Mouse (Mus musculus) heart, adult 8-10 months (tissue): Measurements from ENCODE around the gene Vps51. TPM values are rescaled to one million over a fixed set of nuclear protein-coding genes. Genes with fewer than 3 reads are reported as not detected.

Experiments
- DNase-seq: peaks from one replicate; pipeline ENCODE4 v3.0.0; 2022; ENCODE audit warnings: low spot score
- total RNA-seq, 4 experiments: library from RNA; stranded (reverse); gene quantifications; 2 replicates each; pipeline ENCODE4 v1.2.4; 2022

Gene Vps51
- total RNA-seq, 4 experiments from 2014 or later, result 18.3 to 23.7 (median 21.1) TPM

DNA sequence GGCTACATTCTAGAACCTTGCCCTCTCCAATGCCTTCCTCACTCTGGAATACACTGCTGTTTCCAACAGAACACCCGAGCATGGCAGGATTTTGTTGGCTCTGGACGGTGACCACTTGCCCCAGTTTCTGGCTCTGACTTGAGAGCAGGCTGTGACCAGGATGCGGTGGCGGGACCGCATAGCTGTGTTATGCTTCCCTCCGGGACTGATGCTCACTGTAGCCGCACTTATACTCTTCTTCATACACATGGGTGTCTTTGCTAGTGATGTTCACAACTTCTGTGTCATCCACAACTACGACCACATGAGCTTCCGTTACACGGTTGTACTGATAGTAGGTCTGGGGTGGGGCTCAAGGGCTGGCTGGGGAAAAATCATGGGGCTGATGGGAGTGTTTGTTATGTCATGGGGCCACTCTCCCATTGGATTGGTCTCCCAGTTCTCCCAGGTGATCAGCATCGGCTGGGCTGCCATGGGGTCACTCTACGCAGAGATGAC lies 3.0 kb upstream of the Vps51 start, which contains the start of gene Tmem262:
Tmem262 (plus strand) TSS at position 51 of the 498 bp plus-strand sequence.
- DNase-seq, result no peak

DNA sequence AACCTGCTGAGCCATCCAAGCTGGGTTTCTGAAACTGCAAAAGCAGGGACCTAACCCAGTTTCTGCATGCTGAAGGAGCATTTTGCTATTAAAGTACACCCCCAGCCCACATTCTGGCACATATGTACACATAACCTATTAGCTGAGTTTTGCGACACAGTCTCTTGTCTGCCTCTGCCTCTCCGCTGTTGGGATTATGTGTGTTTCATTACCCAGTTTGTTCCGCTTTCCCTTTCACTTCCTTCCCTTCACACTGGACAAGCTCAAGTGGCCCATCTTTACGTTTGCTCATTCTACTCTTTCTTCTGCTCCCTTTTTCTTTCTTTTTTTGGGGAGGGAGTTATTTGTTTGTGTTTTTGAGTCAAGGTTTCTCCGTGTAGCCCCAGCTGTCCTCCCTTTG lies 3.1 kb downstream of the Vps51 start:
- no peak for DNase-seq

DNA sequence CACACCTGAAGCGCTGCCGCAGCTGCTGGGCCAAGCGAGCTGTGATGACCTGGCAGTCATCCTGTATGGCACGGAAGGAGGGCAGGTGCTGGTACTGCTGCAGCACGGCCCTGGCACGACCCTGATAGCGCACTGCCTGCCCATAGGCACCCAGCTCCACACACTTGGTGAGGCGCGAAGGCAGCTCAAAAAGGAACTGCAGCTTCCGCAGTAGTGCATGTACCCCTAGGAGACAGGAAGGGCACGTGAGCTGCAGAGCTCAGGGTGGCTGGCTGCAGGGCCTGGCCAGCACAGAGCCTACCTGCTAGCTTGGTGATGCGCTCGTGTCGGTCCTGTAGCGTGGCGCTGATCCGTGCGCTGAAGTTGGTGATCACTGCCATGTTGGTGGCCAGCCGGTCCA lies 5.8 kb downstream of the Vps51 start:
- DNase-seq, result no peak

DNA sequence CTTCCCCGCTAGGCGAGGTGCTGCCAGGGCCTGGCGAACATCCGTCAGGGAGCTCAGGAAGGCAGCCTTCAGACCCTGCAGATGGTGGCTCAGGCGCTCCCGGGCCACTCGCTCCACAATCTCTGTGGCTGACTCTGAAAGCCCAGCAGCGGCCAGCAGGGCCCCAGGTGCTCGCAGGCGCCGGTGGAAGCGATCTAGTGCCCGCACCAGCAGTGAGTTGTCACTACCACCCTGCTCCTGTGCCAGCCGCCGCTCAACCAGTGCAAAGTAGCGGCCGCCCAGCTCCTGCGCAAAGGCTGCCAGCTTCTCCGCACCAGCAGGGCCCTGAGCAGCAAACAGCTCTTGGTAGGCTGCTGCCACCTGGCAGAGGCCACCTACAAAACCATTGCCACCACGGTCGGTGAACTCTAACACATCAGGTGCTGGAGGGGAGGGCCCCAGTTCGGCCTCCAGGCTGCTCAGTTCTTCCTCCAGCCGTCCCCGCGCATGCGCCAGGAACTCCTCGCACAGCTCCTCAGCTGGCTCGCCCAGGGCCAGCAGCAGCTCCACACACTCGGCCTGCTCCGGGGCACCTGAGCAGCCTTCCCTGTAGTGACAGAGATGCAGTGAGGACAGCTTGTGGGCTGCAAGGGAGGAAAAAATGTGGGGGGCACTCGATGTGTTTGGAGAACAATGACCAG lies 6.3 kb downstream of the Vps51 start:
- no peak for DNase-seq

DNA sequence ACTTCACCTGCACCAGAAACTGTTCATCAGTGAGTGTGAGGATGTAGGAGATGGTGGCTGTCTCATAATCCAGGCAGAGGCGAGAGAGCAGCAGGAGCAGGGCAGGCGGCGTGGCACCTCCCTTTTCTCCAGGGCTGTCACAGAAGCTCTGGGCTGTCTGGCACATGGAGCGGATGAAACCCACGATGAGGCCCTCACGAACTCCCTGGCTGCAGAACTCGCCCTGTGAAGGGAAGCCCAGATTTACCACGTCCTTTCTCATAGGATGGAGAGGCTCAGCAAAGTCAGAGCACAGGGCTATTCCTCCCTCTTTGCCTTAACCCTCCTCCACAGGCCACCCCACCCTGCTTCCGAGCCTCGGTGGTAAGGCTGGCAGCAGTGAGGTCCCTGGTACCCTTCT lies 7.2 kb downstream of the Vps51 start:
- no peak for DNase-seq

- DNase-seq, result no peak
Observed at GRCm38 (mm10) chr19:6068951-6069350, 8.1 kb downstream of the Vps51 start.

DNA sequence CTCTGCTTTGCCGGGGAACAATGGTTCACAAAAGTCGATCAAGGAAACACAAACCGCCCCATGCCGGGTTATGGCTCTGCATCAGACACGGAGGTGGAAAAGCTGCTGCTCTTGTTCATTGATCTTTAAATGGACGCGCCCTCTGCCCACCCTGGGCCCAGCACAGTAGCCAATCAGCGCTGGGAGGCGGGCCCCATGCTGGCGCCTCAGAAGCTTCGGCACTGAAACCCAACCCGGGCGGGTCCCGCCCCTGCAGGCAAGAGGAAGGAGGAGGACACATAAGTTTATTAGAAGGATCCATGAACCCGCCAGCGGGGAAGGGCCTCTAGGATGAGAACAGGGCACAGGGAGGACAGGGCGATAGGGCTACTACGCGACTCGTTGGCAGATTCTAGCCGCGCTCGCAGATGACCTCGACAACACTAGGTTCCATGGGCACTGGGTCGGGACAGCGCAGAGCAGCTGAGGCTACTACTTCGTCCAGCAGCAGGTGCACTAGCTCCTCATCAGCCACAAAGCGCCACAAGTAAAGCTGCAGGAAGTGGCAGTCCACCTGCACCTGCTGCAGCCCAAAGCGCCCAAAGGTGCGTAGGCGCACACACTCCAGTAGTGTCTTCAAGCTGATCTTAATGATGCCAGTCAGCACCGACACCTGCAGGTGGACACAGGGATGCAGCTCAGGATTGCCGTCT lies 9.2 kb downstream of the Vps51 start, which contains the start of gene Tm7sf2:
Tm7sf2 (minus strand) TSS at position 650 of the 692 bp plus-strand sequence.
- DNase-seq, result peak; percentile 89

DNA sequence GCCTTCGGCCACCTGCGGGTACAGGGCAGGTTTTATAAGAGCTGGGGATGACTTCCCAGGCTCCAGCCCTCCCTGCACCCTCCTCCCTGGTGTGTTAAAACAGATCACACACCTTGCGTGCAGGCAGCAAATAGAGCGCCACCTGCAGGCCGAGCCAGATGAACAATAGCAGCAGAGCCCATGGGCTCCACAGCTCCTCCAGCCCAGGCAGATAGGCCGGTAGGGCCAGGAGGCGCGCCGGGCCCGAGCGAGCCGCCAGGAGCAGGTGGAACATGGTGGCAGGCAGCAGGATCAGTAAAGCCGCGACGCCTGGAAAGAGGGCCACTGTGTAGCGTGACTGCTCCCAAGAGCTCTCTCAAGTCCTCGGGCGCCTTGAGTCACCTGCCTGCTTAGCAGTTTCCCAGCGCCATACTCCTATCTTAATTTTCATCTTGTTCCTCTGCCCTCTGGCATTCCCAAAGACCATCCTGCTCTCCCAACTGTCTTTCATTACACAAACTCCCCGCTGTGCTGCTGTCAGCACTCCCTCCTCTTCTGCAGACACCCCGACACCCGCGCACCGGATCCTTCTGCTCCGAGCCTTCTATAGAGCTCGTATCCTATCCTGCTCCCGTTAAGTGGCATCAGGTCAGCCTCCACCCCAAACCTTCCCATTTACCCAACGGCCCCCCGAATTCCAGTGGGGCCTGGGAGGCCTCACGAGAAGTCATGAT lies 9.9 kb downstream of the Vps51 start:
- peak; percentile 44 for DNase-seq

DNA sequence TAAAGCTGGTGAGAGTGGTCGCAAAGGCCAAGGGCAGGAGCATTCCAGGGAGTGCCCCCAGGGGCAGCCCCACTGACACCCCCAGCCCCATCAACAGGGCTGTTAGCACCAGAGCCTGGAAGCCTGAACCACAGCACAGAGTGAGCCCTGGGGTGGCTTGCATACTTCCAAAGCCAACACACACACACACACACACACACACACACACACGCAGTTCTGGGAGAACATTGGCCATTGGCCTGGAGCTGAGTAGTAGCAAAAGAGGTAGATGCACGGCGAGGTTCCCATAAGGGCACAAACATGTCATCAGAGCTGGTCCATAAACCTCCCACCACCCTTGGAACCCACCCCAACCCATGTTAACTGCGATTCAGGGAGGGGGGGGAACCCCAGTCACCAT lies 10.5 kb downstream of the Vps51 start:
- no peak for DNase-seq

- no peak for DNase-seq
Observed at GRCm38 (mm10) chr19:6063081-6063480, 13.9 kb downstream of the Vps51 start.

- no peak for DNase-seq
Observed at GRCm38 (mm10) chr19:6062418-6062817, 14.6 kb downstream of the Vps51 start.

- no peak for DNase-seq
Observed at GRCm38 (mm10) chr19:6061641-6062302, 15.3 kb downstream of the Vps51 start.

- peak; percentile 97 for DNase-seq
Observed at GRCm38 (mm10) chr19:6061021-6061533, 16.0 kb downstream of the Vps51 start, which contains the start of gene Znhit2. Znhit2 (plus strand) TSS chr19:6061192.

- no peak for DNase-seq
Observed at GRCm38 (mm10) chr19:6058966-6059365, 18.1 kb downstream of the Vps51 start.

DNA sequence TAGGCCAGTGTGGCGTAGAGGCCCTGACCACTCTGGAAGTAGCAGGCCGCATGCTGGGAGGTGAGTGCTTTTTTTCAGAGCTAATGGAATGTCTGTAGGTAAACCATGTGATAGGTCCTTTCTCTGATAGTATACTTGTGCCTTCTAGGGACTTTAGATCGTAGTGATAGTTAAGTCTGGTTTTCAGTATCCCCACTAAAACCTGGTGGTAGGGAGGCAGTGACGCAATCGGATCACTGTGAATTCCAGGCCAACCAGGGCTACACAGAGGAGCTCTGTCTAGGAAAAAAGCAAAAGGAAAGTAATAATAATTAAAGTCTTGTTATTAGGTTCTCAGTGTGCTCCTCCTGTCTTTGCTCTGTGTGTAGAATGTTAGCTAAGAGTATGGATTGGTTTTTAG lies 18.5 kb downstream of the Vps51 start:
- no peak for DNase-seq

GRCm38 (mm10) chr19:6057313-6058096 lies 19.5 kb downstream of the Vps51 start, which contains the start of the genes Mrpl49 and Fau:
Mrpl49 (minus strand) TSS chr19:6057785.
Fau (plus strand) TSS chr19:6057844.
- DNase-seq, result peak; percentile 98

DNA sequence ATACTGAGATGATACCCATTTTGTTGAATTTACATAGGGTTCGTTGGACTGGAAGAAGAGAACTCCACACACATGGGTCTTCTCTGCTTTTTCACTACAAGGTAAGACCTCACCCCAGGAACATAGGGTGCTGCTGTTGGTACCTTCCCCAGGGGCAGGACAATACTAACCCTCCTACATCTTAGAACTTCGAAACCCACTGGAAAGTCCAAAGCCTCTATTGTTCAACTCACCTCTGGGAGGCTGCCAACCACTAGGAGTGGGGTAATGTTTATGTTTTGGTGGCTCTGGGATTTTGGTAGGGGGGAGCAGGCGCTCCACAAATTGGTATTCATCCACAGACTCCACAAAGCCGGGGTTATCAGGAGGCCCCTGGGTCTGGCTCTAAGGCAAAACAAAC lies 20.3 kb downstream of the Vps51 start:
- no peak for DNase-seq

DNA sequence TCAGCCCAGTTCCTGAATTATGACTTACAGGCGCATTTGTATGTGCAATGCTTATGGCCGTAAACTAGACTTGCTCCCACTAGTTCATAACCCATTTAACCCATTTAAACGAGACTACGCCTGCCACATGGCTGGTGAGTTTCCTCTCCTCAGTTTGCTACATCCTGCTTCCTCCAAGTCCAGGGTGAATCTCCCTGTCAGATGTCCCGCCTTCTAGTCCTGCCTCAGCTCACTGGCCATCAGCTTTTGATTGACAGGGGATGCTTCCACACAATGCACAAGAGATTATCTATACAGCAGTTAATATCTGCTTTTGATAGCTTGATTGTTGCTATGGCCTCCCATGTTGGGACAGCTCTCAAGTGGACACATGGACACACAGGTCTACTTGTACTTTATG lies 22.7 kb downstream of the Vps51 start:
- no peak for DNase-seq

DNA sequence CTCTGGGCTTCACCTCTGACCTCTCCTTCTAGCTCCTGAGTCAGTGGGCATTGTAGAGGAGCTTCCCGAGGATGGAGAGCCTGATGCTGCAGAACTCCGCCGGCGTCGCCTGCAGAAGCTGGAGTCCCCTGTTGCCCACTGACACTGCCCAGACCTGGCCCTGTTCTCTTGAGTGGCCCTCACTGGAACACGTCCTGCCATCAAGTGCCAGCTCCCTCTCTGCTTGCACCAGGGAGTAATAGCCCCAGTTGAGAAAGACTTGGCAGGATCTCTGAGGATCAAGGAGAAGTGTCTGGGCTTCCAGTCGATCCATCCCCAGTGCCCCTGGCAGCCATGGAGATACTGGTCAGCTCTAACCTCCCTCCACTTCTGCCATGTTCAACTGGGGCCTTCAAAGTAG lies 24.5 kb downstream of the Vps51 start:
- DNase-seq, result no peak

DNA sequence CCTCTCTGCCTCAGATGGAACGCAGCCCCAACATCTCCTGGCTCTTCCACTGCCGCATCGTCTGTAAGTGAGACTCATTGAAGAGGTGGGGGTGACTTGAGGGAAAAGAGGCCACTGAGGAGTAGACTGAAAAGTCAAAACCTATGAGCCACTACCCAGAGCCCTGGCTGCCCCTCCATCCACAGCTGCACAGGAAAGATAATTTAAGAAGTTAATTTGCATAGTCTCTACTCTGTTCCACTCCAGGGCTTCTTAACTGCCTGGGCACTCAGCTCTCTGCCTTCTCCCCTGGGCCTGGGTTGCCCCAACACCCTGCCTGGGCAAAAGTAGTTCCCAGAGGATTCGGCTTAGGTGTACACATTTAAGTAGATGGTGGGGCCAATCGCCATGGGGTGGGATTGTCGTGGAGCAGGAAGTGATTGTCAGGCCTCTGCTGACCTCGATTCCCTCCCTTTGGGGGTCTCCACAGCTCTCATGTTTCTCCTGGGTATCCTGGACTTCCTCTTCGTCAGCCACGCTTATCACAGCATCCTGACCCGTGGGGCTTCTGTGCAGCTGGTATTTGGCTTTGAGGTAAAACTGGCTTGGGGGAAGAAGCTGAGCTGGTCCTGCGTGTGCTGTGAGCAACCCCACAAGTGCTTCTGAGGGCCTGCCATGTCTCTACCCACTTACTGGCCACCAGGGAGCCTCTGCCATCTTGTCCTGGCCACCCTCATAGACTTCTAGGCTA lies 28.2 kb downstream of the Vps51 start:
- DNase-seq, result no peak
